Mouse (Mus musculus): ENCODE results near the gene Iffo2.

GRCm38 (mm10) chr4:139572928-139573512 is 42.7 kb downstream of the Iffo2 start:
- TF ChIP-seq CTCF (IDR thresholded peaks at IDR 0.05; ENCODE audit: insufficient read depth, low read depth, low read length) (no peak), POLR2A (IDR thresholded peaks at IDR 0.05; ENCODE audit: insufficient read depth, low read depth, low read length) (no peak)

All from olfactory bulb, adult 2 months (tissue).